Mouse (Mus musculus) myocyte (in vitro differentiated cells): ENCODE data around the gene Ampd3. TPM values are rescaled to one million over a fixed set of nuclear protein-coding genes. Genes with fewer than 3 reads are reported as not detected.
A peak's percentile ranks its signal among the peaks of the same experiment; 100 is the strongest.

Source experiments
- H3K27me3 ChIP-seq: one replicate; pipeline ENCODE4 v1.6.1; 2011; ENCODE audit not compliant: control insufficient read depth, insufficient read depth, insufficient read length
- H3K36me3 ChIP-seq: one replicate; pipeline ENCODE4 v1.6.1; 2011; ENCODE audit not compliant: control insufficient read depth, insufficient read depth
- H3K4me2 ChIP-seq: one replicate; pipeline ENCODE4 v1.6.1; 2011; ENCODE audit warnings: low read depth, control low read depth
- H3K4me3 ChIP-seq: one replicate; pipeline ENCODE4 v1.5.1; 2011; ENCODE audit warnings: mild to moderate bottlenecking, control low read depth, moderate library complexity
- H3K79me2 ChIP-seq: one replicate; pipeline ENCODE4 v1.6.1; 2011; ENCODE audit not compliant: control insufficient read depth, insufficient read depth
- H3ac ChIP-seq: one replicate; pipeline ENCODE4 v1.6.1; 2011; ENCODE audit not compliant: control insufficient read depth, insufficient read length
- CEBPB ChIP-seq: IDR thresholded peaks from 2 replicates; pipeline ENCODE4 v1.6.1; 2011; ENCODE audit warnings: mild to moderate bottlenecking, moderate library complexity; ENCODE audit not compliant: poor library complexity, insufficient read depth, severe bottlenecking
- E2F4 ChIP-seq: IDR thresholded peaks from one replicate; pipeline ENCODE4 v1.6.1; 2011; ENCODE audit warnings: mild to moderate bottlenecking, control low read depth, moderate library complexity; ENCODE audit not compliant: insufficient read depth
- MAX ChIP-seq: IDR thresholded peaks from one replicate; pipeline ENCODE4 v1.6.1; 2011; ENCODE audit warnings: low read depth, mild to moderate bottlenecking, control low read depth
- MYOD1 ChIP-seq, 3 experiments: IDR thresholded peaks; one replicate each; pipeline ENCODE4 v1.6.1; 2011; ENCODE audit warnings: control low read depth in 2 of 3, low read depth in 2 of 3, mild to moderate bottlenecking in 2 of 3, moderate library complexity in 1 of 3; ENCODE audit not compliant: insufficient read length in 2 of 3, control insufficient read depth in 1 of 3
- MYOG ChIP-seq, 3 experiments: IDR thresholded peaks; one replicate each; pipeline ENCODE4 v1.6.1; 2011; ENCODE audit warnings: control low read depth in 2 of 3, low read depth in 2 of 3, mild to moderate bottlenecking in 2 of 3; ENCODE audit not compliant: insufficient read length in 2 of 3, control insufficient read depth in 1 of 3, insufficient read depth in 1 of 3
- POLR2A ChIP-seq: IDR thresholded peaks from one replicate; pipeline ENCODE4 v1.6.1; 2011; ENCODE audit warnings: low read depth, mild to moderate bottlenecking, control low read depth, moderate library complexity; ENCODE audit not compliant: insufficient read length
- POLR2AphosphoS2 ChIP-seq: IDR thresholded peaks from one replicate; pipeline ENCODE4 v1.6.1; 2011; ENCODE audit warnings: low read depth, control low read depth; ENCODE audit not compliant: insufficient read length
- REST ChIP-seq: IDR thresholded peaks from one replicate; pipeline ENCODE4 v1.6.1; 2011; ENCODE audit warnings: mild to moderate bottlenecking, control low read depth, moderate library complexity; ENCODE audit not compliant: insufficient read depth, insufficient read length
- SRF ChIP-seq: IDR thresholded peaks from one replicate; pipeline ENCODE4 v1.6.1; 2011; ENCODE audit warnings: low read depth; ENCODE audit not compliant: control insufficient read depth, insufficient read length
- TCF12 ChIP-seq: IDR thresholded peaks from one replicate; pipeline ENCODE4 v1.6.1; 2011; ENCODE audit warnings: mild to moderate bottlenecking, control low read depth; ENCODE audit not compliant: poor library complexity, insufficient read depth, severe bottlenecking
- TCF3 ChIP-seq: IDR thresholded peaks from one replicate; pipeline ENCODE4 v1.6.1; 2011; ENCODE audit warnings: low read depth, control low read depth; ENCODE audit not compliant: insufficient read length
- USF1 ChIP-seq: IDR thresholded peaks from one replicate; pipeline ENCODE4 v1.6.1; 2011; ENCODE audit warnings: low read depth, mild to moderate bottlenecking, control low read depth, moderate library complexity
- polyA plus RNA-seq: library from polyadenylated mRNA; unstranded; fragments of >200 nt; fragmentation: generic; extraction: Trizol; gene quantifications from one replicate; pipeline ENCODE4 v1.2.1, GENCODE M21; 2012; ENCODE audit warnings: missing spikeins

The Ampd3 gene
- 8.2 TPM for polyA plus RNA-seq

- TF ChIP-seq TCF3, result no peak
- no peak for TF ChIP-seq REST
- TF ChIP-seq MAX, result no peak
- TF ChIP-seq MYOD1 (IDR thresholded peaks at IDR 0.05; ENCODE audit: control insufficient read depth in 1 of 3, insufficient read length in 2 of 3, low read depth in 2 of 3), result no peak
- TF ChIP-seq POLR2AphosphoS2, result no peak
- TF ChIP-seq CEBPB, result no peak
- TF ChIP-seq POLR2A, result no peak
- H3K4me2 ChIP-seq, result peak within 1 kb of the TSS; percentile 30
- no peaks in the 10 kb centered on the region for H3K27me3 ChIP-seq
- no peak within 1 kb of the TSS for H3K4me3 ChIP-seq
- no peak within 1 kb of the TSS for H3ac ChIP-seq
- H3K79me2 ChIP-seq, result no peaks in the 10 kb centered on the region
- H3K36me3 ChIP-seq, result no peaks in the 10 kb centered on the region
Observed at GRCm38 (mm10) chr7:110768001-110768400, at the start of gene Ampd3. Gene Ampd3 (plus strand): TSS chr7:110768206.

GRCm38 (mm10) chr7:110718505-110718904 lies 49.5 kb upstream of the Ampd3 start:
- TF ChIP-seq MAX (no peak), TCF12 (no peak), CEBPB (no peak), TCF3 (no peak)
- Histone ChIP-seq H3K4me3 (no peak overlapping the region), H3K36me3 (no peaks in the 10 kb centered on the region), H3K27me3 (no peaks in the 10 kb centered on the region), H3ac (no peak overlapping the region), H3K4me2 (no peak overlapping the region), H3K79me2 (no peaks in the 10 kb centered on the region)

DNA sequence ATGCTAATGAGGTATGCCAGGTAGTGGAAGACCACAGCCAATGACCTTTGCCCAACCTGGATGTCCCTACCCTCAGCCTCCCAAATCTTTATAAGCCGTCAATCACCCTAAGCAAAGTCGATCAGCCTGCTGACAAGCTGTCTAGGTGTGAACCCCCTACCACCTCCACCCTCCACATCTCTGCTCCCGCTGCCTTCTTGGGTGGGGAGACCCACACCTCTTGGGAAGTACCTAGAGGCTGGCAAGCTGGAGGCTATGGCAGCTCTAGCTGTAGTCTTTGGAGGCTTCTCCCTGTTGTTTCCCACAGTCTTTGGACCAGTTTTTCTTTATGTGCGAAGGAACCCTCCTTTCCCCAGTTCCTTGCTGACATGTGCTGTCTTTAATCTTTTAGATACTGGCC lies 48.1 kb upstream of the Ampd3 start:
- no peaks in the 10 kb centered on the region for H3K27me3 ChIP-seq
- no peaks in the 10 kb centered on the region for H3K79me2 ChIP-seq
- no peak overlapping the region for H3K4me2 ChIP-seq
- H3ac ChIP-seq, result no peak overlapping the region
- no peak overlapping the region for H3K4me3 ChIP-seq
- TF ChIP-seq MYOD1 (IDR thresholded peaks at IDR 0.05; ENCODE audit: control insufficient read depth in 1 of 3, insufficient read length in 2 of 3, low read depth in 2 of 3) (no peak), TCF3 (no peak), MAX (no peak), POLR2A (no peak), SRF (no peak), REST (no peak), USF1 (no peak), MYOG (IDR thresholded peaks at IDR 0.05; ENCODE audit: control insufficient read depth in 1 of 3, insufficient read depth in 1 of 3, insufficient read length in 2 of 3, low read depth in 2 of 3) (no peak), POLR2AphosphoS2 (no peak), TCF12 (no peak), CEBPB (no peak), E2F4 (no peak)
- H3K36me3 ChIP-seq, result no peaks in the 10 kb centered on the region

- Histone ChIP-seq H3ac (no peak overlapping the region), H3K79me2 (no peaks in the 10 kb centered on the region), H3K27me3 (no peaks in the 10 kb centered on the region), H3K36me3 (no peaks in the 10 kb centered on the region), H3K4me2 (no peak overlapping the region), H3K4me3 (no peak overlapping the region)
- TF ChIP-seq MAX (no peak), USF1 (no peak), MYOD1 (IDR thresholded peaks at IDR 0.05; ENCODE audit: control insufficient read depth in 1 of 3, insufficient read length in 2 of 3, low read depth in 2 of 3) (no peak), SRF (no peak), POLR2A (no peak), POLR2AphosphoS2 (no peak), REST (no peak), MYOG (IDR thresholded peaks at IDR 0.05; ENCODE audit: control insufficient read depth in 1 of 3, insufficient read depth in 1 of 3, insufficient read length in 2 of 3, low read depth in 2 of 3) (no peak), E2F4 (no peak), TCF12 (no peak), TCF3 (no peak), CEBPB (no peak)
Observed at GRCm38 (mm10) chr7:110722183-110722582, 45.8 kb upstream of the Ampd3 start.

GRCm38 (mm10) chr7:110727049-110727448 lies 41.0 kb upstream of the Ampd3 start:
- TF ChIP-seq SRF (no peak), POLR2A (no peak), TCF3 (no peak), USF1 (no peak), TCF12 (no peak), MAX (no peak), CEBPB (no peak), E2F4 (no peak)
- H3ac ChIP-seq, result no peak overlapping the region
- H3K4me3 ChIP-seq, result no peak overlapping the region
- H3K27me3 ChIP-seq, result no peaks in the 10 kb centered on the region
- no peaks in the 10 kb centered on the region for H3K79me2 ChIP-seq
- H3K4me2 ChIP-seq, result no peak overlapping the region
- H3K36me3 ChIP-seq, result no peaks in the 10 kb centered on the region
